Mouse (Mus musculus): ENCODE results near the gene Aadac. TPM values are rescaled to one million over a fixed set of nuclear protein-coding genes. Genes with fewer than 3 reads are reported as not detected.

Gene Aadac
- total RNA-seq (2012; rRNA removed): not detected in 2 replicates
- not detected in 2 replicates for total RNA-seq (2014; rRNA removed)
- polyA plus RNA-seq (2012; ENCODE audit: insufficient read length, low read depth): not detected in 2 replicates

GRCm38 (mm10) chr3:60025417-60025816, at the start of gene Aadac:
Gene Aadac, plus strand, starts transcription at chr3:60025717.
- H3K4me1 ChIP-seq (ENCODE audit: control insufficient read depth in 1 of 2, insufficient read depth in 2 of 2): no peaks in the 10 kb centered on the region
- H3K9me3 ChIP-seq (replicated peaks; ENCODE audit: low read length): no peaks in the 10 kb centered on the region
- H3K27ac ChIP-seq (ENCODE audit: insufficient read depth, low read depth): no peak within 1 kb of the TSS
- no peak for TF ChIP-seq ZKSCAN1 (IDR thresholded peaks at IDR 0.05; ENCODE audit: borderline replicate concordance, low read depth, low read length)
- no peak within 1 kb of the TSS for H3K9ac ChIP-seq (ENCODE audit: insufficient read depth, low read depth)
- DNase-seq (ENCODE audit: extremely low read depth): no peak
- H3K36me3 ChIP-seq (replicated peaks in 1 of 2; ENCODE audit: control insufficient read depth in 1 of 2, insufficient read depth in 1 of 2, low read length in 1 of 2): no peaks in the 10 kb centered on the region
- dilution Hi-C loops (cut with MboI; ENCODE audit: extremely low pct_ligation_motif_present, extremely low pct_unique_long_range_greater_than_20kb, low sequenced_read_pairs): no loop called here
- H3K79me2 ChIP-seq (replicated peaks; ENCODE audit: control insufficient read depth, extremely low read depth, insufficient read depth, poor library complexity, severe bottlenecking): no peaks in the 10 kb centered on the region
- in situ Hi-C loops (cut with MboI; ENCODE audit: low pct_ligation_motif_present, low pct_unique_long_range_greater_than_20kb, low sequenced_read_pairs): no loop called here
- no peak within 1 kb of the TSS for H3K4me3 ChIP-seq (replicated peaks in 1 of 3; ENCODE audit: low read depth in 2 of 3, low read length in 2 of 3, poor library complexity in 1 of 3)
- no peaks in the 10 kb centered on the region for H3K27me3 ChIP-seq (replicated peaks)
- H3K4me2 ChIP-seq (ENCODE audit: insufficient read depth, low read depth, poor library complexity, severe bottlenecking): no peak within 1 kb of the TSS

GRCm38 (mm10) chr3:60003622-60004021, 21.9 kb upstream of the Aadac start:
- no peak overlapping the region for H3K27ac ChIP-seq (ENCODE audit: insufficient read depth, low read depth)
- in situ Hi-C loops (cut with MboI; ENCODE audit: low pct_ligation_motif_present, low pct_unique_long_range_greater_than_20kb, low sequenced_read_pairs) (no loop called here), dilution Hi-C loops (cut with MboI; ENCODE audit: extremely low pct_ligation_motif_present, extremely low pct_unique_long_range_greater_than_20kb, low sequenced_read_pairs) (no loop called here)
- DNase-seq (ENCODE audit: extremely low read depth): no peak
- H3K79me2 ChIP-seq (replicated peaks; ENCODE audit: control insufficient read depth, extremely low read depth, insufficient read depth, poor library complexity, severe bottlenecking): no peaks in the 10 kb centered on the region
- TF ChIP-seq MYC (IDR thresholded peaks at IDR 0.05; ENCODE audit: low read depth, low read length) (no peak), RCOR1 (conservative IDR thresholded peaks at IDR 0.05; ENCODE audit: low read depth, low read length) (no peak), ELF1 (IDR thresholded peaks at IDR 0.05; ENCODE audit: low read depth, low read length) (no peak), SMC3 (IDR thresholded peaks at IDR 0.05; ENCODE audit: low read depth, low read length) (no peak), TCF12 (IDR thresholded peaks at IDR 0.05; ENCODE audit: low read depth, low read length) (no peak), ZKSCAN1 (IDR thresholded peaks at IDR 0.05; ENCODE audit: borderline replicate concordance, low read depth, low read length) (no peak), CTCF (conservative IDR thresholded peaks at IDR 0.05 in 1 of 2, IDR thresholded peaks at IDR 0.05 in 1 of 2; ENCODE audit: low read depth in 2 of 2, low read length in 2 of 2) (no peak)
- H3K9me3 ChIP-seq (replicated peaks; ENCODE audit: low read length): no peaks in the 10 kb centered on the region
- H3K4me3 ChIP-seq (replicated peaks in 1 of 3; ENCODE audit: low read depth in 2 of 3, low read length in 2 of 3, poor library complexity in 1 of 3): no peak overlapping the region
- H3K4me2 ChIP-seq (ENCODE audit: insufficient read depth, low read depth, poor library complexity, severe bottlenecking): no peak overlapping the region
- no peaks in the 10 kb centered on the region for H3K36me3 ChIP-seq (replicated peaks in 1 of 2; ENCODE audit: control insufficient read depth in 1 of 2, insufficient read depth in 1 of 2, low read length in 1 of 2)
- no peaks in the 10 kb centered on the region for H3K4me1 ChIP-seq (ENCODE audit: control insufficient read depth in 1 of 2, insufficient read depth in 2 of 2)
- no peak overlapping the region for H3K9ac ChIP-seq (ENCODE audit: insufficient read depth, low read depth)
- no peaks in the 10 kb centered on the region for H3K27me3 ChIP-seq (replicated peaks)

GRCm38 (mm10) chr3:60006443-60006842, 19.1 kb upstream of the Aadac start, which contains the start of gene Aadacl2:
Gene Aadacl2, plus strand, starts transcription at chr3:60006743.
- H3K9me3 ChIP-seq (replicated peaks; ENCODE audit: low read length): no peaks in the 10 kb centered on the region
- H3K4me2 ChIP-seq (ENCODE audit: insufficient read depth, low read depth, poor library complexity, severe bottlenecking): no peak within 1 kb of the TSS
- TF ChIP-seq ETS1 (conservative IDR thresholded peaks at IDR 0.05; ENCODE audit: low read depth, low read length): no peak
- TF ChIP-seq BHLHE40 (IDR thresholded peaks at IDR 0.05; ENCODE audit: low read depth, low read length): no peak
- TF ChIP-seq NRF1 (IDR thresholded peaks at IDR 0.05; ENCODE audit: low read depth, low read length): no peak
- no peak for TF ChIP-seq USF1 (IDR thresholded peaks at IDR 0.05; ENCODE audit: low read depth, low read length)
- no peak for TF ChIP-seq CHD2 (IDR thresholded peaks at IDR 0.05; ENCODE audit: low read length)
- no peak for TF ChIP-seq RCOR1 (conservative IDR thresholded peaks at IDR 0.05; ENCODE audit: low read depth, low read length)
- no peak for TF ChIP-seq JUND (conservative IDR thresholded peaks at IDR 0.05; ENCODE audit: low read depth, low read length)
- TF ChIP-seq TBP (conservative IDR thresholded peaks at IDR 0.05; ENCODE audit: low read depth, low read length): no peak
- no peak for TF ChIP-seq ZKSCAN1 (IDR thresholded peaks at IDR 0.05; ENCODE audit: borderline replicate concordance, low read depth, low read length)
- no peak for TF ChIP-seq MAFK (IDR thresholded peaks at IDR 0.05; ENCODE audit: insufficient replicate concordance, low read length)
- TF ChIP-seq KAT2A (IDR thresholded peaks at IDR 0.05; ENCODE audit: insufficient replicate concordance, low read length): no peak
- no peak for TF ChIP-seq ZMIZ1 (IDR thresholded peaks at IDR 0.05; ENCODE audit: low read depth, low read length)
- no peak for TF ChIP-seq GABPA (IDR thresholded peaks at IDR 0.05; ENCODE audit: insufficient replicate concordance, low read depth, low read length)
- TF ChIP-seq ZC3H11A (IDR thresholded peaks at IDR 0.05; ENCODE audit: low read depth, low read length): no peak
- H3K9ac ChIP-seq (ENCODE audit: insufficient read depth, low read depth): no peak within 1 kb of the TSS
- dilution Hi-C loops (cut with MboI; ENCODE audit: extremely low pct_ligation_motif_present, extremely low pct_unique_long_range_greater_than_20kb, low sequenced_read_pairs): no loop called here
- no peak within 1 kb of the TSS for H3K4me3 ChIP-seq (replicated peaks in 1 of 3; ENCODE audit: low read depth in 2 of 3, low read length in 2 of 3, poor library complexity in 1 of 3)
- no peaks in the 10 kb centered on the region for H3K79me2 ChIP-seq (replicated peaks; ENCODE audit: control insufficient read depth, extremely low read depth, insufficient read depth, poor library complexity, severe bottlenecking)
- H3K36me3 ChIP-seq (replicated peaks in 1 of 2; ENCODE audit: control insufficient read depth in 1 of 2, insufficient read depth in 1 of 2, low read length in 1 of 2): no peaks in the 10 kb centered on the region
- no peak within 1 kb of the TSS for H3K27ac ChIP-seq (ENCODE audit: insufficient read depth, low read depth)
- H3K4me1 ChIP-seq (ENCODE audit: control insufficient read depth in 1 of 2, insufficient read depth in 2 of 2): no peaks in the 10 kb centered on the region
- no peaks in the 10 kb centered on the region for H3K27me3 ChIP-seq (replicated peaks)
- DNase-seq (ENCODE audit: extremely low read depth): no peak
- in situ Hi-C loops (cut with MboI; ENCODE audit: low pct_ligation_motif_present, low pct_unique_long_range_greater_than_20kb, low sequenced_read_pairs): no loop called here
